Mouse (Mus musculus): Measurements from ENCODE around the gene Krtap12-1.
"Not testable (repeated sequence)": the region's sequence is repeated elsewhere in the genome, so short reads cannot be mapped to it uniquely, and the experiment has no call there.

The Krtap12-1 gene

DNA sequence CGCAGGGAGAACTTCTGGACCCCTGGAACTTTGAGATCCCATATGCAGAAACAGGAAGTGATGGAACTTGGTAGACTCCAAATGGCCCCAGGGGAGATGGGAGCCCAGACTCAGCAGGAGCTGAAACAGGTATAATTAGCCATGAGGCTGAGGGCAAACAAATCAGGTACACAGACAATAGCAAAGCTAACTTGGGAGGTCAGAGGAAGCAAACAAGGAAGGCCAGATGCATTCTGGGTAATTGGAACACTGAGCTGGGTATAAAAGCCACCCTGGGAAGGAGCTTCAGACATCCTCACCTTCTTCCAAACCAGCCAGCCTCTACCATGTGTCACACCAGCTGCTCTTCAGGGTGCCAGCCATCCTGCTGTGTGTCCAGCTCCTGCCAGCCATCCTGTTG, at the start of gene Krtap12-1:
Gene Krtap12-1, plus strand, starts transcription at position 301 of the 400 bp plus-strand sequence.
- in situ Hi-C loops (cut with MboI), result not testable (repeated sequence)

DNA sequence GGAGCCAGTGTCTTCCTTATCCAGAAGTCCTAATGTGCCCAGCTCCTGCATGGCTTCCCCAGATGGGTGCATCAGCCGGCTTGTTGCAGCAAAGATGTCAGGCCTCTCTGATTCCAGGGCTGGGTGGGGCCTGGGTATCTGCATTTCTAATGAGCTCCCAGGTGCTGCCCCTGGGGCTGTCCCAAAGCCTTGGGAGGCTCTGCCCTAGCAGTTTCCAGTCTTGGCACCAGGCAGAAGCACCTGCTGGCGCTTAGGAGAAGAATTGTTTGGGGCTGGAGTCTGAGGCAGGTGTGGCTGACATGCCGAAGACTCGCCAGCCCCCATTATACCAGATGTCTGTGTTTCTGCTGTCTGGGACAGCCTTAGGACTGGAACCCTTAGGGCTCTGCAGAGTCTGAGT, 49.7 kb upstream of the Krtap12-1 start:
- in situ Hi-C loops (cut with MboI), result no loop called here

DNA sequence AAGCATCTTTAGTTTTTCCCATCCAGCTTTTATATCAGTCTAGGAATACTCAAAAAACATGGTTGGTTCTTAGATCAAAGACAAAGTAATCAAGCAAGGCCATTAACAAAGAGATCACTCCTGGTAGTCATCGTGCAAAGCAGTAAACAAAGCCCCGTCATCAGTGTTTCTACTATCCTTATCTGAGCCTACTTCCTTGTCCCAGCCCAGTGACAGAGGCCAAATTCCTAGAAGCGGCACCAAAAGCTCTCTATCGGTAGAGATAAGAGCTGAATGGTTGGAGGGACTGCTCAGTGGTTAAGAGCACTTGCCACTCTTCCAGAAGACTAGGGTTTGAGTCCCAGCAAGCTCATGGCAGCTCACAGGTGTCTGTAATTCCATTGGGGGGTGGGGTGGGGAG, 48.9 kb upstream of the Krtap12-1 start:
- in situ Hi-C loops (cut with MboI), result no loop called here

DNA sequence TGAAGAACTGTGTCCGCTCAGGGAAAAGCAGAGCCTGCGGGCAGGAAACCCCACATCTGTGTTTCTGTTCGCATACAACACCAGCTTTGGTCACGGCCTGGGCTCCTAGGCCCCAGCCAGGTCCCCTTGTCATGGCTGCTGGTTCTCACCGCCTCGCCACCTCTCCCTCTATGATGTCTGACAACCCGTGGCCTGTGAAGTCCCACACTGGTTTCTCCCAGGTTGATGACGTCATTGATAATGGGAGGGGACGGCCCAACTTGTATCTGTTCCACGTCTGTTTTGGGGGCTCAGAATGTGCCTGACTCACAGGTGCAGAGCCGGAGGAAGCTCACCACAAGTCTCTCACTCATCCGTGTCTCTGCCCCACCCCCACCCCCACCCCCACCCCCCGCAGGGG, 46.6 kb upstream of the Krtap12-1 start:
- in situ Hi-C loops (cut with MboI), result no loop called here

DNA sequence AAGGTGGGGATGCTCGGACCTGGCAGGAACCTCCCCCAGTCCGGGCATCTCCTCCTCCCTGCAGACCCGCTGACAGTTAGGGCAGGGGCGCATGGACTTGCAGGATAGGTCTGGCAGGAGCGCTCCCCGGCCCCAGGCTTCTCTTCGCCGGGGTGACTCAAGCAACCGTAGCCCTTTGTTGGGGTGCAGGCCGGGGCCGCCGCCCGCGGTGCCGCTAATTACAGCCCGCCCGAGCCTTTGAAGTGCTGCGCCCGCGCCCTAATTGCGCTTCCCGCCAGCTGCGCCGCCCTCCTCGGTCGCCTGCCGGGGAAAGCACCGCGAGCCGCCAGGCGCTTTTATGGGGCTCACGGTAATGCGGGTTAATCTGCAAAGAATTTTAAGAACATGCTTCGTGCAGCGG, 42.8 kb upstream of the Krtap12-1 start:
- in situ Hi-C loops (cut with MboI), result no loop called here

DNA sequence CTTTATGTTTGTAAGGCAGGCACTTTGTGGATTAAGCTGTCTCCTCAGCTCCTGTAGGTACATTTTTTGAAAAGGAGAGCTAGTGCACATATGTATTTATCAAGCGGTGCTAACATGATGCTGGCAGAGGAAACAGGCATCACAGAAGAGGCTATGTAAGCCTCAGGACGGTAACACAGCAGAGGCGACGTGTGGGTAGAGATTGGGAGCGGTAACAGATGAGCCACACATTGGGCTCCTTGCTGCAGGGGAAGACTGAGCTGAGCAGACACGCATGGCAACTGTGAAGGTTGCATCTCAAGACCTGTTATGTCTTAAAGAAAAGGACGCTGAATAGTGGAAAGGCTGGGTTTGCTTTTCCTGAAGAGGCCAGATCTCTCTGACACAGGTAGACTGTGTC, 37.4 kb upstream of the Krtap12-1 start:
- in situ Hi-C loops (cut with MboI), result no loop called here

DNA sequence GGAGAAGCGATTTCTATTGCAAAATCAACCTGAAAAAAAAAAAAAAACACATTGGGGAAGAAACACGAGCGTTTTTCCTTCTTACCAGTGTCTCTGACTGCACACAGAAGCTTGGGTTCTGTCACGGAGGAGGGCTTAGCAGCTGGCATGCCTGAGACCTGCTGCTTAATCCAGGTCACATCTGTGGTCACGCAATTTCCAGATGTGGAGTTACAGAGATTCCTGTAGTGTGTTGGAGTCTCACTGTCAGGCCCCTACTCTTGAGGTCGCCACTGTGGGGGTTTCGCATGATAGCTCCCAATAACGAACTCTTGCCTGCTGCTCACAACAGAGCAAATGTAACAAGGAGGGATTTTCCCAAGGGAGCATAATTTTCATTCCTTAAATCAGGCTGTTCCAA, 36.2 kb upstream of the Krtap12-1 start:
- in situ Hi-C loops (cut with MboI), result no loop called here

DNA sequence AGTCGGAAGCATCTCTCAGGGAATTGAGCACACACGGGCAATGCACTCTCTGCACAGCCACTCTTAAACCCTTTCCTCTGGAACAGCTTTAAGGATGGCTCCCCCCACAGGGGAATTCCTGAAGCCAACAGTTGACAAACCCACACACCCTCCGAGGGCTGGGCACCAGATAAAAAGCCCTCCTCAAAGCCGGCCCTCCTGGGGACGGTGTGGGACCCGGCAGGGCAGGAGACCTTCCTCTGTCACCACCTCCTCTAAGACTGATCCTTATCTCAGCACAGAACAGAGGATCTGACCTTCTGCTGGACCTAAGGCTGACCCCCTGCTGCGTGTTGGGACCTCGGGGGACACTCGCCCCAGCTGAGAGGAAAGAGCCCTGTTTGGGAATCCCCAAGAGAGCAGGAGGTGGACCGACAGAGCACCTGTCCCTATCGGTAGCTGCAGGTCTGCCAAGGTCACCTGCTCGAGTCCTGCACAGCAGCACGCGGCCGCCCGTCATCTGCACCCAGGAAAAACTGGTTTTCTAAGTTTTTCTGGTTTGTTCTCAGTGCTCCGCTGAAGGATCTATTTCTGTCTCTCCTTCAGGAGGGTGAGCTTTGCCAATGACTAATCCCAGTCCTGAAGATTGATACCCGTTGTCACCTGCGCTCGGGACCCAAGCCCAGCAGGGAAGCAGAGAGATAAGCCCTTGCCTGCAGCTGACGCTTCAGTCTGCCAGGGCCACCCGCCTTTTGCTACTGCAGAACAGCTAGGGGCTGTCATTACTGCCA, 34.3 kb upstream of the Krtap12-1 start, which contains the start of gene Tspear:
Gene Tspear, plus strand, starts transcription at position 675 of the 770 bp plus-strand sequence.
- in situ Hi-C loops (cut with MboI), result no loop called here

DNA sequence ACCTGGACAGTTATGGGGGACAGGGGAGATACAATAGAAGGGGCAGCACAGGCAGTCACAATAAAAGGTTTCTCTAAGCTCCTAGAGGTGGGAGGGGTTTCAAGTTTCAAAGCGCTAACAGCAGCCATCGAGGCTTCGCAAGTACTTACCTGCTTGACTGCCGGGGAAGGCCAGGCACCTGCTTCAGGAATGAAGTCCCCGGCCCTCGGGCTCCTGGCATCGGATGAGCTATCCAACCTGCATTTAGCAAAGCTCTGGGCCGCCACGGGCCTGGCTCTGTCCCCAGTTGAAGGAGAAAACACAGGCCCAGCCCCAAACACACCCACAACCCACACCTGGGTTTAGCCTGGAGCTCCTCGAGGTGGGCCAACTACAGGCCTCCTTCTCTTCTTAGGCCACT, 33.4 kb upstream of the Krtap12-1 start:
- in situ Hi-C loops (cut with MboI), result no loop called here

DNA sequence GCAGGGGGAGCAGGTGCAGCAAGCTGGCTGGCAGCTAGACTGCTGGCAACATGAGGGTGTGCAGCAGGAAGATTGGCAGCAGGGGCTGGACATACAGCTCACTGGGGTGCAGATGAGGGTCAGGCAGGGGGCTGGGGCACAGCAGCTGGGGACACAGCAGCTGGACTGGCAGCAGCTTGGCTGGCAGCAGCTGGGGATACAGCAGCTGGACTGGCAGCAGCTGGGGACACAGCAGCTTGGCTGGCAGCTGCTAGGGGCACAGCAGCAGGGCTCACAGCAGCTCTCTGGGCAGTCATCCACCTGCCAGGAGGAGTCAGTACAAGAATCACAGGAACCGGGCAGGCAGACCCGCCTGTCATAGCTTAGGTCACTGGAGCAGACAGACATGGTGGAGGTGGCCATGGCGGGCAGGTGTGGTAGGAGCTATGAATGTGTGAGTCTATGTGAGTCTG, 30.0 kb upstream of the Krtap12-1 start, which contains the start of gene Gm19402:
Gene Gm19402, minus strand, starts transcription at position 402 of the 452 bp plus-strand sequence.
- in situ Hi-C loops (cut with MboI), result not testable (repeated sequence)

DNA sequence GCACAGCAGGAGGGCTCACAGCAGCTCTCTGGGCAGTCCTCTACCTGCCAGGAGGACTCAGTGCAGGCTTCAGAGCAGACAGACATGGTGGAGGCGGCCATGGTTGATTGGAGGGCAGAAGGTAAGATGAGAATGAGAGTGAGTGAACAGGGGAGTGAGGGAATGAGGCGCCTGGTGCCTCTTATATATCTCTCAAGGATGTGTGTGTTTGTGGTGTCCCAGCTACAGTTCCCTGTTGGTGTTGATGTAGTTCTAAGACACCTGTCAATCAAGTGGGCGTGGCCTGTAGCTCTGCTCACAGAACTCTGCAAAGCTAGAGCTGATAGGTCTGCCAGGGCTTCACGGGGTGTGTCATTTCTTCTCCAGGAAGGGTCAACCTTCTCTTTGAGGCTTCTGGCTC, 23.3 kb upstream of the Krtap12-1 start, which contains the start of gene Gm9508:
Gene Gm9508, minus strand, starts transcription at position 101 of the 400 bp plus-strand sequence.
- in situ Hi-C loops (cut with MboI), result no loop called here

DNA sequence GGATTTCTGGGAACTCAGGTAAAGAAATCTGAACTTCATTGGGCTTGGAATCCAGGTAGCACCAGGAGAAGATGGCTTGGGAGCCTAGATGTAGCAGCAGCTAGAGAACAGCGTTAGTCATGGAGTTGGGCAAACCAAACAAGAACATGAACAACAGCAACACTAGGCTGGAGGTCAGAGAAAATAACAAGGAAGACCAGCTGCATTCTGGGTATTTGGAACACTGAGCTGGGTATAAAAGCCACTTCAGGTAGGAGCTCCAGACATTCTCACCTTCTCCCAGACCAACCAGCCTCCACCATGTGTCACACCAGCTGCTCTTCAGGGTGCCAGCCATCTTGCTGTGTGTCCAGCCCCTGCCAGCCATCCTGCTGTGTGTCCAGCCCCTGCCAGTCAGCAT, 14.1 kb upstream of the Krtap12-1 start, which contains the start of gene Gm10272:
Gene Gm10272, plus strand, starts transcription at position 301 of the 400 bp plus-strand sequence.
- in situ Hi-C loops (cut with MboI), result no loop called here

DNA sequence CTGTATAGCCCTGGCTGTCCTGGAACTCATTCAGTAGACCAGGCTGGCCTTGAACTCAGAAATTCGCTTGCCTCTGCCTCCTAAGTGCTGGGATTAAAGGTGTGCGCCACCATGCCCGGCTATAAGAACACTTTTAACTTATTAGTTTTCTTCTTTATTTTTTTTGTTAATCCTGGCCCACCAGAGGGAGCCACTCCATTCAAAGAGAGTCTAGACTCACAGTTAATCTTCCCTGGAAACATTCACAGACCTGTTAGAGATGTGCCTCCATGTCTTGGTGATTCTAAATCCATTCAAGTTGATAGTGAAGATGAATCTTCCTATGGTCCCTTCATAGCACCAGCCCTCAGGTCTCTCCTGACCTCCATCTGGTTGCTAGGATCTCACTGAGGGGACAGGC, 10.6 kb upstream of the Krtap12-1 start:
- in situ Hi-C loops (cut with MboI), result no loop called here

DNA sequence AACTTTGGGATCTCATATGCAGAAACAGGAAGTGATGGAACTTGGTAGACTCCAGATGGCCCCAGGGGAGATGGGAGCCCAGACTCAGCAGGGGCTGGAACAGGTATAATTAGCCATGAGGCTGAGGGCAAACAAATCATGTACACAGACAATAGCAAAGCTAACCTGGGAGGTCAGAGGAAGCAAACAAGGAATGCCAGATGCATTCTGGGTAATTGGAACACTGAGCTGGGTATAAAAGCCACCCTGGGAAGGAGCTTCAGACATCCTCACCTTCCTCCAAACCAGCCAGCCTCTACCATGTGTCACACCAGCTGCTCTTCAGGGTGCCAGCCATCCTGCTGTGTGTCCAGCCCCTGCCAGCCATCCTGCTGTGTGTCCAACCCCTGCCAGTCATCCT, 9.2 kb upstream of the Krtap12-1 start, which contains the start of gene Gm10024:
Gene Gm10024, plus strand, starts transcription at position 301 of the 400 bp plus-strand sequence.
- in situ Hi-C loops (cut with MboI), result not testable (repeated sequence)

DNA sequence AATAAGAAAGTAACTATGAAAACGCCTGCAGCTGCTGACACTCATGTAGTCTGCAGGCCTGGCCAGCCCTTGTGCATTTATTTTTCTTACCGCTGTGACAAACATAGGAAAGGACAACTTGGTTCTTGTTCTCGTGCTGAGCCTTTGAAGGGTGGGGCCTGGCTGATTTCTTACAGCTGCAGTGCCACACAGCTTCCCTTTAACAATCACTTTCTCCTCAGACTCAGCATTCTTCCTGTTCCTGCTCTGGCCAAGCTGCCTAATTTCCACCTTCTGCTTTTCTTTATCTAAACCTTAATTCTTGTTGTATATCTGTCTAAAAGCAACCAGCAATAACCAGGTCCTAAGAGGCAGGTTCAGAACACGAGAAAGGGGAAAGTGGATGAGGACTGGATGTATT, 6.7 kb upstream of the Krtap12-1 start:
- in situ Hi-C loops (cut with MboI), result no loop called here

DNA sequence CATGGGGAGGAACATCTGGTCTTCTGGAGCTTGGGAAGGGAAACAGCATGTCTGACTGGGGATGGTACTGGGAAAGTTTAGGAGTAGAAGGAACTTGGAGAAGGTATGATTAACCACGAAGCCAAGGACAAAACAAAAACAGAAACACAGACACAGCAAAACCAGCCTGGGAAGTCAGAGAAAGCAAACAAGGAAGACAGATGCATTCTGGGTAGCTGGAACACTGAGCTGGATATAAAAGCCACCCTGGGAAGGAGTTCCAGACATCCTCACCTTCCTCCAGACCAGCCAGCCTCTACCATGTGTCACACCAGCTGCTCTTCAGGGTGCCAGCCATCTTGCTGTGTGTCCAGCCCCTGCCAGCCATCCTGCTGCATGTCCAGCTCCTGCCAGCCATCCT, 4.9 kb upstream of the Krtap12-1 start, which contains the start of gene Gm10142:
Gene Gm10142, plus strand, starts transcription at position 301 of the 400 bp plus-strand sequence.
- in situ Hi-C loops (cut with MboI), result no loop called here

DNA sequence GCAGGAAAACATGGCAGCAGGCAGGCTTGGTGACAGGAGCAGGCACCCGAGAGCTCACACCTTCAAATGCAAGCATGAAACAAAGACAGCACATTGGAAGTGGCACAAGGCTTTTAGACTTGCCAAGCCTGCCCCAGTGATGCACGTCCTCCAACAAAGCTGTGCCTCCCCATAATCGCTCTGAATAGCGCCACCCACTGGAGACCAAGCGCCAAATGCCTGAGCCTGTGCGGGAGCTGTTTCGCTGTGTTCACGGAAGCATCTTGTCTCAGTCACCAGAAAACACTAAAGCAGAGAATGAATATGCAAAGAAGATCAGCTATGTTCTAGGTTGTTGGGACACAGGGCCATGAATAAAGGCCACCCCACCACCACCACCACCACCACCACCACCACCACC, 4.5 kb downstream of the Krtap12-1 start:
- in situ Hi-C loops (cut with MboI), result no loop called here

DNA sequence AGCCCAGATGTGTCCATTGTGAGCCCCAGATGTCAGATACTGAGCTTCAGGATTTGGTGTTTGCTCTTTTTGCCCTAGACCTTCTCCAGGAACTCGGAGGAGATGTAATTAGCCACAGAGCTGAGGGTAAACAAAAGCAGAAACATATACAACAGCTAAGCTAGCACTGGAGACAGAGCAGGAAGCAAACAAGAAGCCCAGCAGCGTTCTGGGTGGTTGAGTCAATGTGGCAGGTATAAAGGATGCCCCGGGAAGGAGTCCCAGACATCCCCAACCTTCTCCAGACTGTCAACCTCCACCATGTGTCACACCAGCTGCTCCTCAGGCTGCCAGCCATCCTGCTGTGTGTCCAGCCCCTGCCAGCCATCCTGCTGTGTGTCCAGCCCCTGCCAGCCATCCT, 5.8 kb downstream of the Krtap12-1 start, which contains the start of gene Gm10100:
Gene Gm10100, plus strand, starts transcription at position 301 of the 400 bp plus-strand sequence.
- in situ Hi-C loops (cut with MboI), result no loop called here

DNA sequence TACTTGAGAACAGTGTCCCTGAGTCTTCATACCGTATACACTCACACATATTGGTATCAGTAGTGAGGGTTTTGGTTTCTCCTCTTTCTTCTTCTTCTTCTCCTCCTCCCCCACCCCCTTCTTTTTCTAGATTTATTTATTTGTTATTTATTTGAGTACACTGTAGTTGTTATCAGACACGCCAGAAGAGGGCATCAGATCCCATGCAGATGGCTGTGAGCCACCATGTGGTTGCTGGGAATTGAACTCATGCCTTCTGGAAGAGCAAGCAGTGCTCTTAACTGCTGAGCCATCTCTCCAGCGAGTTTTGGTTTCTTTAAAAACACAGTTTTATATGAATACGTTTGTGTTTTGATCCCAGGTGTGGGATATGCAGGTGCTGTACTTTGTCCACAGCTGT, 7.9 kb downstream of the Krtap12-1 start:
- in situ Hi-C loops (cut with MboI), result no loop called here

DNA sequence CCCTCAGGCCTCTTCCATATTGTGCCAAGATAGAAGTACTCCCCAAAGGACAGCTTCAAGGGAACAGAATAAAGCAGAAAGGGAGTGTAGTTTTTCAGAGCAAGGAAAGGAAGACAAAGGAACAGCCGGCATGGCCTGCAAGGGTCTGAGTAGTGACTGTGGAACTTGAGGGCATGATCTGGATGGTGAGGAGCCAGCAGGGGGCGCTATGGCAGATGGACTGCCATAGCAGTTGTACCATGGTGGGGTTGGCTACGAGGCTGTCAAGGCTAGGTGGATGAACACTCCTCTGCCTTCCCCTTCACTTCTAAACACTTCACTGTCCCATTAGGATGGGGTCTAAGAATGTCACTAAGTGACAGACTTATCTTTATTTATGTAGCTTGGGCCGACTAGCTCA, 8.8 kb downstream of the Krtap12-1 start:
- in situ Hi-C loops (cut with MboI), result no loop called here

DNA sequence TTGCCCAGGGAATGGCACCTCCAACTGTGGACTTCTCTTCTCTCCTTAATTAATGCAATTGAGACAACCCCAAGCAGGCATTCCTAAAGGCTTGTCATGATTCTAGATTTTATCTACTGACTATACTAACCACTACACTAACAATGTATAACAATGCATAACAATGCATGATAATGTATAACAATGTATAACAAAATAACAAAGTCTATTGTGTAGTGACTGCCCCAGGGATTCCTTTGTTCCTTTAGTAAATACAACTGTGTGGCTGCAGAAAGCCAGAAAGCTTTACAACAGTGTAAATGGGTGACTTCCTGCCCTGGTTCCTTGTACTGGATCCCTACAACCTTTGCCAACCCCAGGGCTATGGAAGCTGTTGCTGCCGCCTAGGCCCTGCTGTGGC, 15.5 kb downstream of the Krtap12-1 start:
- in situ Hi-C loops (cut with MboI), result no loop called here

DNA sequence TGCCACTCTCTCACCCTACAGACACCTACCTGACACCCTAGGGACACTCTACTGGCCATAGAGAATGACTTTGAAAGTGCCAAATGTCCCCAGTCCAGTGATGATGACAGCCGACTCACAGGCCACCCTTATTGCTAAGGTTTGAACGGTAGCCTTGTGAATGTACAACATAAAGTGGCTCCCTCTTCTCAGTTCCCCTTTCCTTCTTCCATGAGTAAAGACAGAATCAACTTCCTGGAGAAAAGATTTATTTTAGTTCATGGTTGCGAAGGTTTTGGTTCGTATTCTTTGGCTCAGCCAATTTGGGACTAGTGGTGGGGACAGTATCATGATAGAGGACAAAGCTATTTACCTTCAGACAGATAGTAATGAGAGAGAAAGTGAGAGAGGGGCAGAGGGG, 18.5 kb downstream of the Krtap12-1 start:
- in situ Hi-C loops (cut with MboI), result no loop called here

Data from mature B cell (primary cell).